Mouse (Mus musculus): ENCODE data around the gene Fkbp10. TPM values are rescaled to one million over a fixed set of nuclear protein-coding genes. Genes with fewer than 3 reads are reported as not detected.

Gene Fkbp10
- total RNA-seq (2023): not detected

GRCm38 (mm10) chr11:100414914-100415822 is at the start of gene Fkbp10:
Gene Fkbp10 (plus strand): TSS chr11:100415697.

DNA sequence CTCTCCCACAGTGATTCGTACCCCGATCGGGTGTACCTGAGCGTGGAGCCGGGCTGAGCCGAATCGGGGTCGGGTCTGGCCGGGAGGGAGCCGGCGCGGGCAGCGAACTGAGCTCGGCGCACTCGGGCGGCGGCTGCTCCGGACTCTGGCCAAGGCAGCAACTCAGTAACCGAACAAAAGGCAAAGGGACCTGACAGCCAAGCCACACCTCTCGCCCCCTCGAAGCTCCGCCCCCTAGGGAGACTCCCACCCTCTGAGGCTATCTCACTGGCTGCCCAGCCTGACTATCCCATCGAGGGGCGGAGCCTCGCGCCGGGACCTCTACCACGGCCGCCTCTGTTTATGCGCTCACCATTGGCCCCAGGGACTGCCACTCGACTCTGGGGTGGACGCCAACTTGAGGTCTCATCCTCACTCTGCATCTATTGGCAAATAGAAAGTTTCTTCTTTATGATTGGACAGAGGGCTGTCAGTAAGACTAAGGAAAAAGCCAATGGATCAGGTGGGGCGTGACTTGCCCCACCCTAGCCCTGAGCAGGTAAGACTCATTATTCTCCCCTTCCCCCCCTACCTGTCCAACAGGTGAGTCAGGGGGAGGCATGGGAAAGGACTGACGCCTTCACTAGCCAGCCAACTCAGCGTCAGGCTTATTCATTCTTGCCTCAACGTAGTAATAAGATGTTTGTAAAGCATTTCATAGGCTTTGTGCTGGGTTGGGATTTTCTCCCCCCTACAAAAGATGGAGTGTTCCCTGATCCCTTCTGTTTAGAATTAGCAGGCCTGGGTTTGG is 17.7 kb upstream of the Fkbp10 start, which contains the start of gene Jup:
Jup (minus strand) TSS at position 164 of the 790 bp plus-strand sequence.

DNA sequence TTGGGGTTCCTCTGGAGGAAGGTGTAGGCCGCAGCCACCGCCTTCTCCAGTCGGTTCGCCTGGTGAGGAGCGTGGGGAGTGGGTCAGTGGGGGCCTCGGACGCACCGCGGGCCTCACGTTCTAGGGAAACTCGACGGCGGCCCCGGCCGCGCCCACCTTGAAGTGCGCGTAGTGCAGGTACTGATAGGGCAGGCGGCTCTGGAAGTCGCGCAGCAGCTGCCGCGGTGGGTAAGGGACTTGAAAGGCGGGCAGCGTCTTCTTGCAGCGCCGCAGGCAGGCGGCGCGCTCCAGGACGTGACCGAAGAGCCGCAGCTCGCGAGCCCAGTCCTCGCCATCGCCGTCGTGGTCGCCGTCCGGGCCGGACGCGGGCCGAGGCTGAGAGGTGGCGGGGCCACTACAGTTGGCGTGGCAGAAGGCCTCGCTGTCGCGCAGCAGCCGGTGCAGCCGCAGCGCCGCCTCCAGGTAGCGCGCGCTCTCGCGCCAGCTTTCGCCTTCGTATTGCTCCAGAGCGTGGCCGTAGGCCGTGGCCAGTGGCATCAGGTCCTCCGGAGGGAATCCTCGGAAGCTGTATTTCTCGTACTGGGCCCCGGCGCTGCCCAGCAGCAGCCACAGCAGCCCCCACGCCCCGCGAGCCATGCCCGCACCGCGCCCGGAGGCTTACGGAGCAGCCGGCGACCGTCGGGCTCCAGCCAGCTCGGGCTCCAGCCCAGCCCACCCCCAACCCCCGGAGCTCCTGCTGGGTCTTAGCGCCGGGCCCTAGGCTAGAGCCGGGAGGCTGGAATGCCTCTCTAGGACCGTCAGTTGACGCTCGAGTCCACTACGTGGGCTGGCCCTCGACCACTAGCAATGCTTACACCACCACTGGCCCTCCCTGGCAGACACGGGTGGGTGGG is 1.2 kb upstream of the Fkbp10 start, which contains the start of gene P3h4:
P3h4 (minus strand) TSS at position 816 of the 893 bp plus-strand sequence.

GRCm38 (mm10) chr11:100441797-100442196 is 26.3 kb downstream of the Fkbp10 start, which contains the start of the genes Nt5c3b and Klhl10:
Gene Nt5c3b (minus strand): TSS chr11:100441808.
Gene Klhl10 (plus strand): TSS chr11:100441917.

GRCm38 (mm10) chr11:100472197-100472934 is 56.9 kb downstream of the Fkbp10 start, which contains the start of gene Klhl11:
Gene Klhl11 (minus strand): TSS chr11:100472741.

Other genes with a start within 250 kb of the Fkbp10 start
- not detected for gene Krt9, start 222.5 kb upstream of the Fkbp10 start, total RNA-seq (2023)
- not detected for gene Krt14, start 208.1 kb upstream of the Fkbp10 start, total RNA-seq (2023)
- gene Krt16, start 166.8 kb upstream of the Fkbp10 start, total RNA-seq (2023): not detected
- not detected for gene Krt17, start 154.7 kb upstream of the Fkbp10 start, total RNA-seq (2023)
- not detected for gene Krt42, start 145.8 kb upstream of the Fkbp10 start, total RNA-seq (2023)
- 2,357 TPM for gene Eif1, start 95.8 kb upstream of the Fkbp10 start, total RNA-seq (2023)
- gene Gast, start 81.3 kb upstream of the Fkbp10 start, total RNA-seq (2023): not detected
- gene Hap1, start 59.6 kb upstream of the Fkbp10 start, total RNA-seq (2023): 0.46 TPM
- 11.4 TPM for gene Jup, start 17.9 kb upstream of the Fkbp10 start, total RNA-seq (2023)
- gene P3h4, start 861 bp upstream of the Fkbp10 start, total RNA-seq (2023): 0.31 TPM
- 99.9 TPM for gene Nt5c3b, start 26.1 kb downstream of the Fkbp10 start, total RNA-seq (2023)
- gene Klhl10, start 26.2 kb downstream of the Fkbp10 start, total RNA-seq (2023): 2.2 TPM
- gene Klhl11, start 57.0 kb downstream of the Fkbp10 start, total RNA-seq (2023): 19.3 TPM
- 136 TPM for gene Acly, start 112.3 kb downstream of the Fkbp10 start, total RNA-seq (2023)
- gene Ttc25, start 129.9 kb downstream of the Fkbp10 start, total RNA-seq (2023): not detected
- 133 TPM for gene Cnp, start 159.2 kb downstream of the Fkbp10 start, total RNA-seq (2023)
- gene Nkiras2, start 203.5 kb downstream of the Fkbp10 start, total RNA-seq (2023): 14.1 TPM
- 388 TPM for gene Dnajc7, start 204.5 kb downstream of the Fkbp10 start, total RNA-seq (2023)

Data from CD8-positive naive resting alpha-beta T cell, adult 57 days (primary cell).